Mouse (Mus musculus) induced T-regulatory cell, adult 2 months (primary cell): ENCODE data around the gene Mrpl38.
"Not testable (repeated sequence)": the region's sequence is repeated elsewhere in the genome, so short reads cannot be mapped to it uniquely, and the experiment has no call there.

Experiments used
- DNase-seq: peaks from one replicate; pipeline ENCODE4 v3.0.0-alpha.2; 2012; ENCODE audit warnings: low read depth

Mrpl38 gene

DNA sequence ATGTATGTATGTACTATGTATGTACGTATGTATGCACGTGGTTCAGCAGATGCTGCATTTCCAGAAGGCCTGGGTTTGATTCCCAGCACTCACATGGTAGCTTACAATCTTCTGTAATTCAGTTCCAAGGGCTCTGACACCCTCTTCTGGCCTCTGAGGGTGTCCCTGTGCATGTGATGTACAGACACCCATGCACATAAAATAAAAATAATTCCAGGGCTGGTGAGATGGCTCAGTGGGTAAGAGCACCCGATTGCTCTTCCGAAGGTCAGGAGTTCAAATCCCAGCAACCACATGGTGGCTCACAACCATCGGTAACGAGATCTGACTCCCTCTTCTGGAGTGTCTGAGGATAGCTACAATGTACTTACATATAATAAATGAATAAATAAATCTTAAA, 45.7 kb downstream of the Mrpl38 start:
- DNase-seq = not testable (repeated sequence)

DNA sequence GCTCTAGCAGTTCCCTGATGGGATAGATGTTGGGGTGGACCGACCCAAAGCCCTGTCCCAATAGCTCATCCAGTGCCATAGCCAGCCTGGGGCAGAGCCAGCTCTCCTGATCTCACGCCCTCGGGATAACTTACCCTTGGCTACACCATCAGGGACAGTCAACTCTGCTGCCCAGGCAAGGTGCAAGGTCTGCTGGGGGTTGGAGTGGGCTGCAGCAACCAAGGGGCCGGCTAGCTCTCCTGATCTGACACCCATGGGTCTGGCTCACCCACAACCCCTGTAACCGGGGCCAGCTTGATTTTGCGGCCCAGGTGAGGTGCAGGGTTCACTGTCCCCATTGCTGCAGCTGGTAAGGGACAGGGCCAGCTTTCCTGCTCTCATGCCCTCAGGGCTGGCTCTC, 47.1 kb downstream of the Mrpl38 start:
- no peak for DNase-seq

DNA sequence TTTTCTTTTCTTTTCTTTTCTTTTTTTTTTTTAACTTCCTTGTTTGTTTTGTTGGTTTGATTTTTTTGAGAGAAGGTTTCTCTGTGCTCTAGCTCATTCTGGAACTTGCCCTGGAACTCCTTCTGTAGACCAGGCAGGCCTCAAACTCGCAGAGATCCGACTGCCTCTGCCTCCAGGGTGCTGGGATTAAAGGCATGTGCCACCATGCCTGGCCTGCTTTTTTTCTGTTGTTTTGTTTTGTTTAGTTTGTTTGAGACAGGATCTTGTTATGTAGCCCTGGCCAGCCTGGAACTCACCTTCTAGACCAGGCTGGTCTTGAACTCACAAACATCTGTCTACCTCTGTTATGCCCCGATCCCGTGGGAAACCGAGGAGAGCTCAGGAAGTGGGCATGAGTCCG, 49.1 kb downstream of the Mrpl38 start:
- DNase-seq = no peak

DNA sequence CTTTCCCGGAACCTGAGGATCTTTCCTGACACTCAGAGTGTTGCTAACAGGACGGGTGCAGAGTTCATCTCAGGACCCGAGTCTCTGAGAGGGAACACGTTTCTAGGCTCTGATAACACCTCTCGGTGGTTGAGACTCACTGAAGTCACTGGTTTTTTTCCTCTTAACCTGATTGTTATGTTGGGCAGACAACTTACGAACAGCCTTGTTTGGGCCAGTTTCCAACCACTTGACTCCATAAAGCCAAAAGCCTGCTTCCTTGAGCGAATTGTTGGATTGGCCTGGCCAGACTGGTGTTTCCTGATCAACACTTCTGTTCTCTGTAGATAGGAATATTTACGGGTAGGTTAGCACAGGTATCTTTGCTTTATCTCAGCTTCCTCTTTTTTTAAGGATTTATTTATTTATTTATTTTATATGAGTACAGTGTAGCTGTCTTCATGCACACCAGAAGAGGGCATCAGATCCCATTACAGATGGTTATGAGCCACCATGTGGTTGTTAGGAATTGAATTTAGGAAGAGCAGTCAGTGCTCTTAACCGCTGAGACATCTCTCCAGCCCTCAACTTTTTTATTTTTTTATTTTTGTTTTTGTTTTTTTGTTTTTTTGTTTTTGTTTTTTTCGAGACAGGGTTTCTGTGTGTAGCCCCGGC, 49.8 kb downstream of the Mrpl38 start:
- DNase-seq = peak; percentile 23

DNA sequence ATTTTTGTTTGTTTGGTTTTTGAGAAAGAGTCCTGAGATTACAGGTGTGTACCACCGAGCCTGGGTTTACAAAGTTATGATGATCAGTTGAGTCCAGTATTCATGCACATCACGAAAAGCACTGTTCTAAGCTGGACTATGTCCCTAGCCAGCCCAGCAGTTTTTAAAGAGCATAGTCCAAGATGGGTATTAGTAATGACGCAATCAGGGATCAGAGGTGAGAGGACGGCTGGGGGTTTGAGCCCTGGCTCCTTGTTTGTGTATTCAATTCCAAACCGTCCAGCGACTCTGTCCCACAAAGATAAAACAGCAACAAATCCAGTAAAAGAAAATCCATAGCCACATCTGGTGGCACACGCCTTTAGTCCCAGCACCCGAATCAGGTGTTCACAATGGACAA, 50.5 kb downstream of the Mrpl38 start:
- DNase-seq = no peak

DNA sequence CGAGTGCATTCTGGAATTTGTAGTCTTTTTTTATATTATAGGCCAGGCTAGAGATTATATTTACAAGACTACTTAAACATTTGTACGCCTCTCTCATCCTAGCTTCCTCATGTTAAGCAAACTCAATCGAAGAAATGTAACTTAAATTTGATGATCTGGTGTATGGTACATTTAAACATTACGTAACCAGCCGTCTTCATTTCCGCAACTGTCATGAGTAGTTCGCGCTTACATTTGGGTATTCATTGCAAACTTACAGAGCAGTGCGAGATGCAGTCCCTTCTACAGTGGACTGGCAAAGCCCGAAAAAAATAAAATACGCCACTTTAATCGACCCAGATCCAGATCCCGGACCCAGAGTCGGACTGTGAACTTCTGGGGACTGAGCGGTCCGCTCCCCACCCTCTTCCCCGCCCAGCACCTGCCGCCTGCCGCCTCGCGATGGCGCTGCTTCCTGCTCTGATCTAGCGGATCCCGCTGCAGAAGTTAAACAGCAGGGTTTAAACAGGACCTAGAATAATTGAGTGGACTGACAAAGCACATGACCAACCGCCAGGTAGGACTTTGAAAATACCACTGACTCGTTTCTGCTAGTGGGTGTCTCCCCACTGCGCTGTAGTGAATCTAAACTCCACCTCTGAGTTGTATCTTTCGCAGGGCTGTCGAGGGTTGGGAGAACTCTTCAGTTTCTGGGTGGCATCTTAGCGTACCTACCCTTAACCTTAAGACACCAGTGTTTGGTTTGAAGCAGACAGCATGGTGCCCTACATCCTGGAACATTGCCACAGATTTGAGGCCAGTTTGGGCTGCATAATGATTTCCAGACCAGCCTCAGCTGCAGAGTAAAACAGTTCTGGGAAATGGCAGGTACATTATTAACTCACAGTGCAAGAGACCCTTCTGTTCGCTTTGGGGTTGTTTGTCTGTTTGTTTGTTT, 51.2 kb downstream of the Mrpl38 start:
- peak; percentile 94 for DNase-seq

DNA sequence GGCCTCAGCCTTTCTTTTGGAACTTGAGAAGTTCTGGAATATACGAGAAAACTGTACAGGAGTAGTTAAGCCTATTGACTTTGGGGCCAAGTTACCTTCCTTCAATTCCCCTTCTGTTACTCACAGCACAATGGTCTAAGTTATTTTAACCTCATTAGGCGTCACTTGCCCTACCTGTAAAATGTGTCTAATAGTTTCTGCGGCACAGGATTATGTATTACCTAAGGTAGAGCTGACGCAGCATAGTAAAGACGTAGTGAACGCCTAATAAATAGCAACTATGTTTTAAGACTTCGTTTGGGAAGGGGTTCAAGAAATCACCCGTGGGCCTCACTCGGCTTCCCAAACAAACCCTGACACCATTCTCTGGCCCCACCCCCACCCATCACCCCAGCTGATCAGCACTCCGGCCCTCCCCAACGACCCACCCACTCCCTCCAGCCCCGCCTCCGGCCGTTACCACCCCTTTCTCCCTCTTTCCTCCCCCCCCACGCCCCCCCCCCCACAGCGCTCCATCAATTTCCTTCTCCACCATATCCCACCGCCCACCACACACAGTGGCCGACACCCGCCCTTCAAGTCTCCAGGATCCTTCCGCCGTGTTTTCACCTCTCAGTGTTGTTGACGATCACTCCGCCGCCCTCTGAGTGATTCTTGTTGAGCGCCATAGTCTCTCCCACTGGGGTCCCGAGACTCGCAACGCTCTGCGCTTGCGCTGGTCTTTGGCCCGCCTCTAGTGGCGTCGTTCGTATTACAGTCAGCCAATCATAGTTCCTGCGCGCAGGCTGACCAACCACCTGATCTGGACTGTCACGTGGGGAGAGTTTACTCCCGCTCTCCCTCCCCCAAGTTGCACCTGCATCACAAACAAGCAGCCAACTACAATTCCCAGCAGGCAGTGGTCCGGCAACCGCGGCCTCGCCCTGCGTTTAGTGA, 52.1 kb downstream of the Mrpl38 start, which contains the start of gene Wbp2:
Gene Wbp2 (minus strand): TSS at position 738 of the 936 bp plus-strand sequence.
- DNase-seq = peak; percentile 98

DNA sequence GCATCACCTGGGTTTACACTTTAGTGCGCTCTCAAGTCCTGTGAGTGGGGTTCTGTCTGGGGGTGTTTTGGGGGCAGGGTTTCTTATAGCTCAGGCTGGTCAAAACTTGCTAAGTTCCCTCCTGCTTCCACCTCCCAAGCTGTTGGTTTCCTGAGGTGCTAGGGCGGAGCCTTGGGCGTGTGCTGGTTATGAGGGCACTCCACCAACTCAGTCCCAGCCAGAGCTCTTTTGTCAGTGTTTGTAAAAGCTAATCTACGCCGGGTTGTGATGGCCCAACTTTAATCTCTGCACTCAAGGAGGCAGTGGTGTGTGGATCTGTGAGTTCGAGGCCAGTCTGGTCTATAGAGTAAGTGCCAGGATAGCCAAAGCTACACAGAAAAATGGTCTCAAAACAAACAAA, 54.5 kb downstream of the Mrpl38 start:
- DNase-seq = no peak

DNA sequence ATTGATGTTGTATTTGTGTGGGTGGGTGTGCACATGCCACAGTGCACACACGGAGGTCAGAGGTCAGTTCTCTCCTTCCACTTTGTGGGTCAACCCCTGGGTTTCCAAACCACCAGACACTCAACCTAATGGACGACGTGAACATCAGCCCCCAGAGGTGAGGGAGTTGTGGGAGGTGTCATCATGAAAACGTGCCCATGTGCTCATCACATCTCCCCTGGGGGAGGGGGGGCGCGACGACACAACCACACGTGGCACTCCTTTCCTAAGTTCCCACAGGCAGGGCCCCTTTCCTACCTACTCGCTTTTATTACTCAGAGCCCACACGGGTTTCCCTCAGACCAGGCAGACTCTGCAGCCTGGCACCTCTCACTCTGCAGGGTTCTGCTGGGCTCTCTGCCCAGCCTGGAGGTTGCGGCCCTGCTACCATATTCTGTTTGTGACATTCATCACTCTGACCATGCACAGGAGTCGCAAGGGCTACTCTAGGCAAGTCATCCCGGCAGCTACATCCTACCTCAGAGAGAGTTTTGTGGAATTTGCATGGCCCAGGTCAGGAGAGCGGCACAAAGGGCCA, 55.5 kb downstream of the Mrpl38 start:
- DNase-seq = no peak
